Mouse (Mus musculus) left cerebral cortex, postnatal 25 days (tissue): Measurements from ENCODE around the gene Lsp1. TPM values are rescaled to one million over a fixed set of nuclear protein-coding genes. Genes with fewer than 3 reads are reported as not detected.

ENCODE experiments used
- DNase-seq, 2 experiments: peaks; one replicate each; pipeline ENCODE4 v3.0.0; 2022; ENCODE audit warnings: low spot score in 2 of 2, mixed read lengths in 1 of 2
- intact Hi-C: fragments of 180-260 bp; cut with DNase I; formaldehyde crosslinking; loops from one replicate; pipeline ENCODE4 v1.15.1; 2025
- total RNA-seq, 2 experiments: library from RNA; stranded (reverse); gene quantifications; 2 replicates each; pipeline ENCODE4 v1.2.3; 2021

The Lsp1 gene
- total RNA-seq, 2 experiments from 2014 or later, result 5.2 to 5.4 TPM

GRCm38 (mm10) chr7:142529350-142529749 is 68.7 kb downstream of the Lsp1 start:
- intact Hi-C loops, result no loop called here
- DNase-seq, result no peak

- intact Hi-C loops, result no loop called here
Measured at GRCm38 (mm10) chr7:142531973-142532521, 71.4 kb downstream of the Lsp1 start.

GRCm38 (mm10) chr7:142532671-142533058 is 72.1 kb downstream of the Lsp1 start, which contains the start of gene Mrpl23:
TSS of gene Mrpl23 (plus strand) at chr7:142532686.
- intact Hi-C loops, result no loop called here
- no peak for DNase-seq

More at GRCm38 (mm10) chr7:142531973-142532521, 71.4 kb downstream of the Lsp1 start:
- DNase-seq, result no peak

- peak; percentile 83 to 88 for DNase-seq
- intact Hi-C loops, result no loop called here
Measured at GRCm38 (mm10) chr7:142533059-142533855, 72.6 kb downstream of the Lsp1 start.

- DNase-seq, result no peak
- intact Hi-C loops, result loop anchor here (5.0 kb wide), 1 partner anchor 93 kb away; the partner anchor contains the start of gene Tnni2
Measured at GRCm38 (mm10) chr7:142535116-142535515, 74.5 kb downstream of the Lsp1 start.

- DNase-seq, result no peak
- intact Hi-C loops, result loop anchor here (5.0 kb wide), 1 partner anchor 94 kb away; the partner anchor contains the start of gene Tnni2
Measured at GRCm38 (mm10) chr7:142535832-142536231, 75.2 kb downstream of the Lsp1 start.

- no peak for DNase-seq
- intact Hi-C loops, result loop anchor here (5.0 kb wide), 1 partner anchor 95 kb away; the partner anchor contains the start of gene Tnni2
Measured at GRCm38 (mm10) chr7:142537181-142537580, 76.6 kb downstream of the Lsp1 start.

- intact Hi-C loops, result loop anchor here (1.0 to 5.0 kb wide), 3 partner anchors 42 to 133 kb away; partner anchors contain the start of gene Tnni2
Measured at GRCm38 (mm10) chr7:142537879-142538278, 77.3 kb downstream of the Lsp1 start.

GRCm38 (mm10) chr7:142538291-142538690 is 77.7 kb downstream of the Lsp1 start:
- intact Hi-C loops, result loop anchor here (1.0 to 5.0 kb wide), 3 partner anchors 42 to 133 kb away; partner anchors contain the start of gene Tnni2
- no peak for DNase-seq

More at GRCm38 (mm10) chr7:142537879-142538278, 77.3 kb downstream of the Lsp1 start:
- DNase-seq, result peak; percentile 32 to 61

- DNase-seq, result no peak
- intact Hi-C loops, result loop anchor here (1.0 to 5.0 kb wide), 3 partner anchors 42 to 132 kb away; partner anchors contain the start of gene Tnni2
Measured at GRCm38 (mm10) chr7:142538766-142539165, 78.2 kb downstream of the Lsp1 start.

GRCm38 (mm10) chr7:142539828-142540227 is 79.2 kb downstream of the Lsp1 start:
- DNase-seq, result no peak
- intact Hi-C loops, result loop anchor here (2.0 to 5.0 kb wide), 2 partner anchors 98 to 131 kb away; partner anchors contain the start of gene Tnni2

- no peak for DNase-seq
- intact Hi-C loops, result no loop called here
Measured at GRCm38 (mm10) chr7:142542771-142543303, 82.2 kb downstream of the Lsp1 start.

Other genes starting within 250 kb of the Lsp1 start
- gene Gm7579, start 248.9 kb upstream of the Lsp1 start, total RNA-seq, result not detected
- not detected for gene Krtap5-5, start 230.8 kb upstream of the Lsp1 start, total RNA-seq
- gene Gm40460, start 219.7 kb upstream of the Lsp1 start, total RNA-seq, result not detected
- gene Gm2431, start 202.5 kb upstream of the Lsp1 start, total RNA-seq, result not detected
- gene Gm4559, start 186.4 kb upstream of the Lsp1 start, total RNA-seq, result not detected
- not detected for gene Krtap5-1, start 163.7 kb upstream of the Lsp1 start, total RNA-seq
- not detected for gene Krtap5-4, start 157.3 kb upstream of the Lsp1 start, total RNA-seq
- 10 to 100 TPM; 26.4 to 28.8 TPM for gene Ifitm10, start 87.1 kb upstream of the Lsp1 start, total RNA-seq
- 1 to 10 TPM in 1 of 2 experiments, under 1 TPM in 1; 0.57 to 6.8 TPM for gene Gm49369, start 78.1 kb upstream of the Lsp1 start, total RNA-seq
- 100 to 1,000 TPM; 318 to 337 TPM for gene Ctsd, start 72.8 kb upstream of the Lsp1 start, total RNA-seq
- not detected for gene Syt8, start 26.0 kb upstream of the Lsp1 start, total RNA-seq
- not detected for gene Tnni2, start 19.0 kb upstream of the Lsp1 start, total RNA-seq
- not detected for gene Tnnt3, start 38.0 kb downstream of the Lsp1 start, total RNA-seq
- 1 to 10 TPM; 3.3 to 6.9 TPM for gene Mrpl23, start 71.9 kb downstream of the Lsp1 start, total RNA-seq
- gene Igf2, start 206.0 kb downstream of the Lsp1 start, total RNA-seq, result 100 to 1,000 TPM; 104 to 130 TPM
- not detected for gene Gm49394, start 209.1 kb downstream of the Lsp1 start, total RNA-seq